Mouse (Mus musculus): ENCODE data around the gene Pde12. TPM values are rescaled to one million over a fixed set of nuclear protein-coding genes. Genes with fewer than 3 reads are reported as not detected.
"Not testable (repeated sequence)": the region's sequence is repeated elsewhere in the genome, so short reads cannot be mapped to it uniquely, and the experiment has no call there.

Gene Pde12
- total RNA-seq (2014; fragmentation: Nextera tagmentation) (10.3 and 12.2 TPM in 2 replicates), total RNA-seq (2017) (12.4 and 14.5 TPM in 2 replicates)

DNA sequence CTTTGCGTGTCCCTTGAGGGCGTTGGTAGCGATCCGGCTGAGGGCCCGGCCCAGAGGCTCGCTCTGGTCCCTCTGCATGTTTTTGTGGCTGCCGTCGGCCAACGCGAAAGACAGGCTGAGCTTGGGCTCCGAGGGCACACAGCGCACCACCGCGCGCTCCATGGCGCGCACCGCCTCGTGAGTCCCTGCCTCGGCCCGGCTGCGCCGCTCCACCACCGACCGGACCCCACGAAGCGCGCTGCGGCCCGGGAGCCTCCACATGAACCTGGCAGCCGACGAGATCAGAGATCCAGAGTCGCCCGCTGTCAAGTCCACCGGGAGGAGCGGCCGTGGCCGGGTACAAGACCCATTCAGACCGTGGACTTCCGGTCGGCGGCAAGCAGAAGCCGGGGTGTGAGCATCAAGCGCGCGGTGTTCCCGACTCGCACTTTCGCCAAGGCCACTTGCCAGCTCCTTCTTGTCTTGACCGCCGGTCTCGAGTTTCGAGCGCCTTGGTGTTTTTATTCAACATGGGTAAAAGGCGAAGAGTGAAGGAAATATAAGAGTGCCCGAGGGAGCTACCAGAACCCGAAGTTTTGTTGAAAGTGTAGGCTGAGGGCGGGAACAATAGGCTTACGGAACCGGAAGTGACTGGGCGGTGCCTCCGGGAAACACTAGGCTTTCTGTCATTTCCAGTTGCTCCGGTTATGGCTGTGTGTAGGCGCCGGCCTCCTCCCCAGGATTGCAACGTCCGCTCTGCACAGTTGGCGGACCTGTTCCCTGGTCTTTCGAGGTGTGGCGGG lies at the start of gene Pde12:
Gene Pde12 (minus strand): TSS at position 592 of the 782 bp plus-strand sequence.
- peak; percentile 79 for ATAC-seq (replicated peaks; ENCODE audit: poor library complexity, severe bottlenecking)

- not testable (repeated sequence) for ATAC-seq (replicated peaks; ENCODE audit: poor library complexity, severe bottlenecking)
Observed at GRCm38 (mm10) chr14:26705246-26705645, 35.6 kb upstream of the Pde12 start.

DNA sequence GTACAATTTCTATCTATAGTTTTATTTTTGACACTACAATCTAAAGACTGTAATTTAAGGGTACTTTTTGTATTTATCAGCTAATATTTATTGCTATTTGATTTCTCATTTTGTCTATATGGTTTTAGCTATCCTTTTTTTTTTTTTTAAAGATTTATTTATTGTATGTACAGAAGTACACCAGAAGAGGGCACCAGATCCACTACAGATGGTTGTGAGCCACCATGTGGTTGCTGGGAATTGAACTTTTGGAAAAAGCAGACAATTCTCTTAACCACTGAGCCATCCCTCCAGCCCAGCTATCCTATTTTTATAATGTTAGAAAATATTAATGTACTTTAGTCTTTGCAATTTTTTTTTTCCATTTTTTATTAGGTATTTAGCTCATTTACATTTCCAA lies 28.2 kb upstream of the Pde12 start:
- peak; percentile 37 for ATAC-seq (replicated peaks; ENCODE audit: poor library complexity, severe bottlenecking)

DNA sequence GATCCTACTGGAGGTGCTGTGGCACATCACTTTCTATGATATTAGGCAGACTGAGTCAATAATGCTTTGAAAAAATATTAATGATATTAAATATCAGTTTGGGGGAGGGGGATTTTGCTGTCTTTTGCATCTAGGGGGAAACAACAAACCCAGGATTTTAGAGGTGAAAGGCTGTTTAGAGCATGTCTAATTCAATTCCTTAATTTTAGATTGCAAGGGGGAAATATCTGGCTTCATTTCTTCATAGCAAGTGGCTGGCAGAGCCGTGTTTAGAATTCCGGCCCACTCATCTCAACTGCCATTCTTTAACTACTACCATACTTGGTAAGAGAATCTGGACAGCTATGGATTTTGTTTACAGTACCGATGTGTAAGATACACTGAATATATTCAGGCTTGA lies 23.3 kb upstream of the Pde12 start, which contains the start of gene Dnah12:
Gene Dnah12 (plus strand): TSS at position 301 of the 400 bp plus-strand sequence.
- ATAC-seq (replicated peaks; ENCODE audit: poor library complexity, severe bottlenecking) = no peak

DNA sequence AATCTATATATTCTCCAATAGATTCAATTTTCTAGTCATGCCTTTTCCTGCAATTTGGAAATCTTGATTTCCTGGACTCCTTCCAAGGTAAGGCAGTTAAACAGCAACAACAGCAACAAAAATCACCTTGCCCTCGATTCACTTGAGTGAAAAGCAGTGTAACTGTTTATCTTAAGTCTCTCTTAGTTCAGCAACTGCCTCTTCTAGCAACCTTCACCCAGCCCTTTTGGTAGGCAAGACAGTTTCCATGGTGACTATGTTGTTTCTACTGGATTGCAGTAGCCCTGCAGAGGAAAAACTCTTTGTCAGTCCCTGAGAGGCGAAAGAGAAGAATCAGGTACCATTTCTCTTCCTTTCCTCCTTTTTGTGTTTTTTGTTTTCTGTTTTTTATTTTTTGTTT lies 21.7 kb upstream of the Pde12 start:
- ATAC-seq (replicated peaks; ENCODE audit: poor library complexity, severe bottlenecking) = no peak

DNA sequence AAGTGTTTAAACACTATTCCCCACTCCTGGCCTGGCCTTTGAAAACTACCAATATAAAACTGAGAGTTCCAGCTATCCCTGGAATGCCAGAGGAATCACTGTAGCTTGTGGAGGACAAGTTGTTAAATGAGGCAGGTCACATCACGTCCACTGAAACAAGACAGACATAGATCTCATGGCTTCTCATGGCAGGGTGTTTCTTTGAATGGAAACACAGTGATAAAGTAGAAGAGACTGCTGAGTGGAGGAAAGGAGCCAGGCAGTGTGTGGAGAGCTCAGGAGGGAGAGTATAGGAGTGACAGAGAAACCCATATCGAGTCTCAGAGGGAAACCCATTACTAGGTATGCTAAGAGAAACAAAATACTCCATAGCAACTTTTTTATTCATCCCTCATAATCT lies 21.0 kb upstream of the Pde12 start:
- no peak for ATAC-seq (replicated peaks; ENCODE audit: poor library complexity, severe bottlenecking)

GRCm38 (mm10) chr14:26675791-26676190 lies 6.1 kb upstream of the Pde12 start:
- ATAC-seq (replicated peaks; ENCODE audit: poor library complexity, severe bottlenecking) = peak; percentile 96

GRCm38 (mm10) chr14:26675371-26675770 lies 5.7 kb upstream of the Pde12 start:
- peak; percentile 60 for ATAC-seq (replicated peaks; ENCODE audit: poor library complexity, severe bottlenecking)

DNA sequence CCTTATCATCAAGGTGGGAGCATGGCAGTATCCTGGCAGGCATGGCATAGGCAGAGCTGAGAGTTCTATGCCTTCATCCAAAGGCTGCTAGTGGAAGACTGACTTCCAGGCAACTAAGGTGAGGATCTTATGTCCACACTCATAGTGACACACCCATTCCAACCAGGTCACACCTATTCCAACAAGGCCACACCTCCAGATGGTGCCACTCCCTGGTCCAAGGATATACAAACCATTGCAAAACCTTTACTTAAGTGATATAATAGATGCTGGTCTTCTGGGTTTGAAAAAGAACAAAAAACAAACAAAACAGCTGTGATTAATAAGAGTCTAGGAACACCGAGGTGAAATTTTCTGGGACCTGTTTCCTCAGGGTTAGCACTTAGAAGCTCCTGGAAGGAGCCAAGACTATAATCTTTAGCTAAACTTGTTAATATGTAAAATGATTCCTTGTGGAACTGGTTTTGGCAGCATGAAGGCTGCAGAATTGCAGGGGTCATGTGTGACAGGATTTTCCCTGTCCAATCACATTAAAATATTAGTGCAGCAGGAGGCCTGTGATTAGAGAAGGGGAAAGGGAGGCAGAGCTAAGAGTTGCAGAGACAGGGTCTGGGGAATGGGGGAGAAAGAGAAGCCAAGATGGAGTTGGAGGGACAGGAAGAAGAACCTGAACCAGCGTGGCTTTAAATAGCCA lies 4.9 kb upstream of the Pde12 start:
- ATAC-seq (replicated peaks; ENCODE audit: poor library complexity, severe bottlenecking) = not testable (repeated sequence)

GRCm38 (mm10) chr14:26671870-26672615 lies 2.4 kb upstream of the Pde12 start:
- not testable (repeated sequence) for ATAC-seq (replicated peaks; ENCODE audit: poor library complexity, severe bottlenecking)

- ATAC-seq (replicated peaks; ENCODE audit: poor library complexity, severe bottlenecking) = no peak
Observed at GRCm38 (mm10) chr14:26670964-26671363, 1.3 kb upstream of the Pde12 start.

- peak; percentile 41 for ATAC-seq (replicated peaks; ENCODE audit: poor library complexity, severe bottlenecking)
Observed at GRCm38 (mm10) chr14:26668371-26669291, 1.1 kb downstream of the Pde12 start.

GRCm38 (mm10) chr14:26667991-26668370 lies 1.7 kb downstream of the Pde12 start:
- ATAC-seq (replicated peaks; ENCODE audit: poor library complexity, severe bottlenecking) = no peak

- ATAC-seq (replicated peaks; ENCODE audit: poor library complexity, severe bottlenecking) = no peak
Observed at GRCm38 (mm10) chr14:26663851-26664250, 5.8 kb downstream of the Pde12 start.

DNA sequence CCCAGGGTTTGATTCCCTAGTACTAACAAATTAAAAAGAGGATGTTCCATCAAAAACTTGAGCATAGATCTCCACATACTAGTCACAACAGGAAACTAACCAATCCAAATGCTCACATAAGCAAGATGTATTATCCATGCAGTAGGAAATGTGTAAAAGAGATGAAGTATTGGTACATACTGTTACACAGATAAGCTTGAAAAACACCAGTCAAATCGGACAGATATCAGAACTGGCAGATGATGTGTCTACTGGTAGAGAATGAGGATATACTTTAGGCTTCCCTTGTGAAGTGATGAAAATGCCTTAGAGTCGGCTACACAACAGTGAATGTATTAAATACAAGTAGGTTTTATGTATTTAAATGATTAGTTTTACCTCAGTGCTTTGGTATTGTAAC lies 7.2 kb downstream of the Pde12 start:
- no peak for ATAC-seq (replicated peaks; ENCODE audit: poor library complexity, severe bottlenecking)

- ATAC-seq (replicated peaks; ENCODE audit: poor library complexity, severe bottlenecking) = 0 out of 2 replicates have a peak, but pooled peaks have one; percentile 19
Observed at GRCm38 (mm10) chr14:26662016-26662415, 7.7 kb downstream of the Pde12 start.

DNA sequence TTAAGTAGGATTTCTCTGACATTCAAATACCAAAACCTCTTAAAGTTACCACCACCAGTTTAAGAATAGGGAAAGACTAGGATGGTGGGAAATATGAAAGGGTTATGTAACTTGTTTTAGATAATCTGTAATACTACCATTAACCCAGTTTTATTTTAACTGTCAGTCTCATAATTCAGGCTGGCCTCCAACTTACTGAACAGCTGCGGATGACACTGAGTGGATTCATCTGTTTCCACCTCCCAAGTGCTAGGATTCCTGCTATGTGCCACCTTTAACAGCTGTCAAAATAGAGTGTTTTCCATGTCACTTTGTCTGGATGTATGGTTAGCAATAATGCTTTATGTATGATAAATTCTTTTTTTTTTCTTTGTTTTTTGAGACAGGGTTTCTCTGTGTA lies 9.4 kb downstream of the Pde12 start:
- ATAC-seq (replicated peaks; ENCODE audit: poor library complexity, severe bottlenecking) = no peak

DNA sequence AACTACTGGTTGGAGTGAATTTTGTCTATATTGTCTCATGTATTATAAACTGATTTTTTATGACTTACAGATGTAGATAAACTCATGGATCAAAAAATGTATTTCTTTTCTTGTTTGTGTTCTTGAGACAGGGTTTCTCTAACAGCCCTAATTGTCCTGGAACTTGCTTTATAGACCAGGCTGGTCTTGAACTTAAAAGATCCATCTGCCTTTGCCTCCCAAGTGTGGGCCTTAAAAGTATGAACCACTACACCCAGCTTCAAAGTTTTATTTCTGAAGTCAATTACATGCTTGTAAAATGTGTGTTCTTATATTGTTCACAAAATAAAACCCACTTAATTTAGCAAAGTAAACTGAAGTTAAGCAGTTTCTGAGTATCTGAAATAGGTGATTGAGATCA lies 11.5 kb downstream of the Pde12 start:
- no peak for ATAC-seq (replicated peaks; ENCODE audit: poor library complexity, severe bottlenecking)

- peak; percentile 40 for ATAC-seq (replicated peaks; ENCODE audit: poor library complexity, severe bottlenecking)
Observed at GRCm38 (mm10) chr14:26651901-26652300, 17.8 kb downstream of the Pde12 start.

DNA sequence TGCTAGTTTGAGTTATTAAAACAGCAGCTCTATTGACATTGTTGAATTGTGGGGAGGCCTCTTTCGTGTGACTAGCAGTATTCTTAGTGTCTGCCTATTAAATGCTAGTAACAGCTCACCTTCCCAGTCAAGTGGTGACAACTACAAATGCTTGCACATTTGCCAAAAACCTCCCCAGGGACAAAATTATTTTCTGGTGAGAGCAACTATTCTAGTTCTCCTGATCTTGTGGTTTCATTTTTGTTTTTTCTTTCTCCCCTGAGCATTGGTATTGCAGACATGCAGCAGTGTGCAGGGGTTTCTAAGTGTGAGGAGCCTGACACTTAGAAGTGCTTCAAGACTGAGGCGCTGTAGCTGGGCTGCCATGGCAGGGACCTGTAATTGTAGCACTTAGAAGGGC lies 21.9 kb downstream of the Pde12 start:
- ATAC-seq (replicated peaks; ENCODE audit: poor library complexity, severe bottlenecking) = no peak

All from granulocyte monocyte progenitor cell, adult 5-6 weeks (primary cell).